Comparison of ENCODE assay signal across 8 mouse cellular contexts in genomic region chr3:151222407-151222806, GRCm38 (mm10).
DNase-seq lines count a peak whose midpoint lies in the region; ATAC-seq and TF ChIP-seq lines count a peak whose summit lies in the region.

No protein-coding gene starts in this region.

- peak; percentile 71 for TF ChIP-seq RAD21 in MEL (IDR thresholded peaks at IDR 0.05; ENCODE audit: low read depth, low read length)

- TF ChIP-seq POLR2A in MEL (IDR thresholded peaks at IDR 0.05; ENCODE audit: control insufficient read depth in 1 of 2, insufficient read depth in 1 of 2, low read depth in 1 of 2, low read length in 2 of 2, poor library complexity in 1 of 2): no peak

- H3K79me2 ChIP-seq in MEL (ENCODE audit: control insufficient read depth, insufficient read depth, low read length, poor library complexity): no peaks in the 10 kb centered on the region

- H3K36me3 ChIP-seq in kidney, embryonic 16.5 days (ENCODE audit: insufficient read depth, low read length): no peaks in the 10 kb centered on the region
- H3K36me3 ChIP-seq in MEL (ENCODE audit: control insufficient read depth in 1 of 2, insufficient read depth in 2 of 2, low read length in 2 of 2): no peaks in the 10 kb centered on the region

- TF ChIP-seq CTCF in MEL (IDR thresholded peaks at IDR 0.05 in 2 of 3, conservative IDR thresholded peaks at IDR 0.05 in 1 of 3; ENCODE audit: control insufficient read depth in 1 of 3, insufficient read depth in 1 of 3, low read depth in 2 of 3, low read length in 3 of 3, poor library complexity in 1 of 3, severe bottlenecking in 1 of 3): peak in 2 of 3 experiments; percentile 38 to 57; a peak in 4 of 6 replicates

- H3K9ac ChIP-seq in kidney, embryonic 16.5 days (replicated peaks; ENCODE audit: low read length): no peak overlapping the region
- no peak overlapping the region for H3K9ac ChIP-seq in MEL (ENCODE audit: control insufficient read depth, low read depth, low read length, poor library complexity, severe bottlenecking)

- DNase-seq in kidney, postnatal 25 days: no peak
- DNase-seq in MEL (ENCODE audit: low read depth, low spot score): peak; percentile 22
- DNase-seq in c-Kit-positive CD71-positive TER-119-negative erythroid progenitor cells, embryonic 14.5 days (ENCODE audit: low read depth): peak; percentile 1
- peak; percentile 5 for DNase-seq in kidney, postnatal 14 days
- no peak for DNase-seq in gastrocnemius, postnatal 25 days
- no peak for DNase-seq in lung, postnatal 10 days
- DNase-seq in spleen, postnatal 10 days (ENCODE audit: low spot score in 2 of 2): no peak

- no peaks in the 10 kb centered on the region for H3K27me3 ChIP-seq in kidney, embryonic 16.5 days (ENCODE audit: insufficient read depth, low read length)
- H3K27me3 ChIP-seq in MEL (ENCODE audit: control insufficient read depth in 1 of 2, insufficient read depth in 2 of 2, low read length in 2 of 2): no peaks in the 10 kb centered on the region

- no peaks in the 10 kb centered on the region for H3K4me1 ChIP-seq in kidney, embryonic 16.5 days (ENCODE audit: insufficient read depth, low read length)
- no peaks in the 10 kb centered on the region for H3K4me1 ChIP-seq in MEL (ENCODE audit: control insufficient read depth in 1 of 2, insufficient read depth in 2 of 2, low read length in 2 of 2)

- no peak for TF ChIP-seq EP300 in MEL (IDR thresholded peaks at IDR 0.05; ENCODE audit: low read depth in 1 of 2, low read length in 2 of 2)

- H3K9me3 ChIP-seq in kidney, embryonic 16.5 days (ENCODE audit: low read length): no peaks in the 10 kb centered on the region
- H3K9me3 ChIP-seq in MEL (replicated peaks; ENCODE audit: insufficient read depth, low read length): no peaks in the 10 kb centered on the region

- H3K4me3 ChIP-seq in kidney, embryonic 16.5 days (ENCODE audit: low read length): no peak overlapping the region
- H3K4me3 ChIP-seq in MEL (ENCODE audit: control insufficient read depth in 1 of 2, insufficient read depth in 1 of 2, low read depth in 2 of 2, low read length in 2 of 2): no peak overlapping the region

- no peak overlapping the region for H3K27ac ChIP-seq in kidney, embryonic 16.5 days (ENCODE audit: low read length)
- H3K27ac ChIP-seq in MEL (ENCODE audit: control insufficient read depth, low read depth, low read length): no peak overlapping the region

- peak; percentile 35; the same call in 1 of the 2 replicates for ATAC-seq in kidney, embryonic 16.5 days (ENCODE audit: low FRiP score, low TSS enrichment)

- 13% methylated on average over 3 of the region's 3 CpGs for WGBS in kidney, embryonic 16.5 days

- H3K4me2 ChIP-seq in kidney, embryonic 16.5 days (replicated peaks; ENCODE audit: low read depth, low read length): no peak overlapping the region

TF ChIP-seq in MEL, 35 proteins besides CTCF, POLR2A, EP300 and RAD21:
- TF ChIP-seq HCFC1 (IDR thresholded peaks at IDR 0.05; ENCODE audit: low read depth, low read length) (no peak), ZC3H11A (IDR thresholded peaks at IDR 0.05; ENCODE audit: low read depth, low read length) (peak; percentile 52), TCF12 (IDR thresholded peaks at IDR 0.05; ENCODE audit: low read depth, low read length) (no peak), ETS1 (IDR thresholded peaks at IDR 0.05; ENCODE audit: low read depth, low read length) (no peak), SMC3 (IDR thresholded peaks at IDR 0.05; ENCODE audit: low read depth, low read length) (peak; percentile 55), ZNF384 (IDR thresholded peaks at IDR 0.05; ENCODE audit: low read depth, low read length) (no peak)

Comparison
In these comparisons a context has a peak if more than half of its experiments do, and no peak if none do; other contexts are left out.
1. DNase-seq: peak in MEL (single experiment), c-Kit-positive CD71-positive TER-119-negative erythroid progenitor cells, embryonic 14.5 days (single experiment) and kidney, postnatal 14 days (single experiment); none in kidney, postnatal 25 days (0 of 2), gastrocnemius, postnatal 25 days (single experiment), lung, postnatal 10 days (single experiment) and spleen, postnatal 10 days (0 of 2).